Mouse (Mus musculus) thymus, adult 18-20 months (tissue): ENCODE data around the gene 1700028P14Rik.

ENCODE experiments used
- DNase-seq, 2 experiments: peaks; one replicate each; pipeline ENCODE4 v3.0.0; 2022; ENCODE audit warnings: mixed read lengths in 2 of 2

1700028P14Rik gene

GRCm38 (mm10) chr19:23594950-23595349 lies 57.7 kb downstream of the 1700028P14Rik start:
- DNase-seq: no peak

GRCm38 (mm10) chr19:23578606-23579355 lies 73.8 kb downstream of the 1700028P14Rik start:
- DNase-seq: no peak

- DNase-seq: no peak
These were observed 75.9 kb downstream of the 1700028P14Rik start for GRCm38 (mm10) chr19:23576685-23577084.

GRCm38 (mm10) chr19:23563693-23564092 lies 88.9 kb downstream of the 1700028P14Rik start:
- no peak for DNase-seq

GRCm38 (mm10) chr19:23562588-23562987 lies 90.0 kb downstream of the 1700028P14Rik start:
- DNase-seq: no peak

GRCm38 (mm10) chr19:23562061-23562460 lies 90.6 kb downstream of the 1700028P14Rik start:
- no peak for DNase-seq

- no peak for DNase-seq
These were observed 99.2 kb downstream of the 1700028P14Rik start for GRCm38 (mm10) chr19:23553450-23553849.

GRCm38 (mm10) chr19:23545604-23546003 lies 107.0 kb downstream of the 1700028P14Rik start:
- DNase-seq: no peak

GRCm38 (mm10) chr19:23543244-23544004 lies 109.2 kb downstream of the 1700028P14Rik start:
- DNase-seq: no peak

GRCm38 (mm10) chr19:23542759-23543158 lies 109.9 kb downstream of the 1700028P14Rik start:
- DNase-seq: no peak

- DNase-seq: no peak
These were observed 116.9 kb downstream of the 1700028P14Rik start for GRCm38 (mm10) chr19:23535700-23536099.

- no peak for DNase-seq
These were observed 120.7 kb downstream of the 1700028P14Rik start for GRCm38 (mm10) chr19:23531899-23532298.

- DNase-seq: peak; percentile 3 to 10
These were observed 128.9 kb downstream of the 1700028P14Rik start for GRCm38 (mm10) chr19:23523711-23524110.

- DNase-seq: no peak
These were observed 130.8 kb downstream of the 1700028P14Rik start for GRCm38 (mm10) chr19:23521831-23522230.

- DNase-seq: no peak
These were observed 131.5 kb downstream of the 1700028P14Rik start for GRCm38 (mm10) chr19:23521071-23521470.

- DNase-seq: no peak
These were observed 132.0 kb downstream of the 1700028P14Rik start for GRCm38 (mm10) chr19:23520629-23521028.

GRCm38 (mm10) chr19:23518477-23518876 lies 134.1 kb downstream of the 1700028P14Rik start:
- no peak for DNase-seq

GRCm38 (mm10) chr19:23511303-23511702 lies 141.3 kb downstream of the 1700028P14Rik start:
- DNase-seq: no peak
